Mouse (Mus musculus): ENCODE results near the gene Dusp28. TPM values are rescaled to one million over a fixed set of nuclear protein-coding genes. Genes with fewer than 3 reads are reported as not detected.
A peak's percentile ranks its signal among the peaks of the same experiment; 100 is the strongest.

The Dusp28 gene
- 0.76 and 0.85 TPM in 2 replicates for polyA plus RNA-seq (2011; ENCODE audit: insufficient read depth, insufficient read length, low read depth, missing spikeins)

GRCm38 (mm10) chr1:92906779-92907631, at the start of gene Dusp28:
Dusp28 (plus strand) TSS chr1:92906981.
- Histone ChIP-seq H3K9me3 (replicated peaks; ENCODE audit: control insufficient read depth, insufficient read depth, low read length, poor library complexity, severe bottlenecking) (no peaks in the 10 kb centered on the region), H3K4me1 (ENCODE audit: control insufficient read depth, insufficient read depth, low read length) (no peaks in the 10 kb centered on the region)
- TF ChIP-seq CTCF (IDR thresholded peaks at IDR 0.05; ENCODE audit: low read depth, low read length) (peak; percentile 49), EP300 (IDR thresholded peaks at IDR 0.05; ENCODE audit: insufficient read depth, low read depth, low read length) (no peak), POLR2A (IDR thresholded peaks at IDR 0.05; ENCODE audit: insufficient read depth, low read length) (peak; percentile 58)

GRCm38 (mm10) chr1:92861503-92861902, 45.3 kb upstream of the Dusp28 start:
- no peaks in the 10 kb centered on the region for H3K4me1 ChIP-seq (ENCODE audit: control insufficient read depth, insufficient read depth, low read length)
- H3K4me3 ChIP-seq (ENCODE audit: low read depth, low read length), result no peak overlapping the region
- H3K9ac ChIP-seq (ENCODE audit: low read depth, poor library complexity, severe bottlenecking), result no peak overlapping the region
- H3K27ac ChIP-seq (ENCODE audit: insufficient read depth, low read length), result no peak overlapping the region
- H3K9me3 ChIP-seq (replicated peaks; ENCODE audit: control insufficient read depth, insufficient read depth, low read length, poor library complexity, severe bottlenecking), result no peaks in the 10 kb centered on the region
- TF ChIP-seq POLR2A (IDR thresholded peaks at IDR 0.05; ENCODE audit: insufficient read depth, low read length) (no peak), EP300 (IDR thresholded peaks at IDR 0.05; ENCODE audit: insufficient read depth, low read depth, low read length) (no peak), CTCF (IDR thresholded peaks at IDR 0.05; ENCODE audit: low read depth, low read length) (no peak)
- H3K36me3 ChIP-seq (ENCODE audit: control insufficient read depth, insufficient read depth, low read length, poor library complexity, severe bottlenecking), result no peaks in the 10 kb centered on the region
- H3K27me3 ChIP-seq (ENCODE audit: control insufficient read depth, insufficient read depth, low read length, poor library complexity, severe bottlenecking), result no peaks in the 10 kb centered on the region

More at GRCm38 (mm10) chr1:92906779-92907631, at the start of gene Dusp28:
- no peaks in the 10 kb centered on the region for H3K27me3 ChIP-seq (ENCODE audit: control insufficient read depth, insufficient read depth, low read length, poor library complexity, severe bottlenecking)
- H3K36me3 ChIP-seq (ENCODE audit: control insufficient read depth, insufficient read depth, low read length, poor library complexity, severe bottlenecking), result no peaks in the 10 kb centered on the region
- peak within 1 kb of the TSS; percentile 90 for H3K4me3 ChIP-seq (ENCODE audit: low read depth, low read length)
- H3K9ac ChIP-seq (ENCODE audit: low read depth, poor library complexity, severe bottlenecking), result peak within 1 kb of the TSS; percentile 89
- H3K27ac ChIP-seq (ENCODE audit: insufficient read depth, low read length), result peak within 1 kb of the TSS; percentile 17; the same call in 1 of the 2 replicates

- Histone ChIP-seq H3K9me3 (replicated peaks; ENCODE audit: control insufficient read depth, insufficient read depth, low read length, poor library complexity, severe bottlenecking) (no peaks in the 10 kb centered on the region), H3K4me1 (ENCODE audit: control insufficient read depth, insufficient read depth, low read length) (no peaks in the 10 kb centered on the region), H3K4me3 (ENCODE audit: low read depth, low read length) (no peak overlapping the region), H3K36me3 (ENCODE audit: control insufficient read depth, insufficient read depth, low read length, poor library complexity, severe bottlenecking) (no peaks in the 10 kb centered on the region), H3K9ac (ENCODE audit: low read depth, poor library complexity, severe bottlenecking) (no peak overlapping the region), H3K27me3 (ENCODE audit: control insufficient read depth, insufficient read depth, low read length, poor library complexity, severe bottlenecking) (no peaks in the 10 kb centered on the region), H3K27ac (ENCODE audit: insufficient read depth, low read length) (no peak overlapping the region)
- TF ChIP-seq EP300 (IDR thresholded peaks at IDR 0.05; ENCODE audit: insufficient read depth, low read depth, low read length), result no peak
- no peak for TF ChIP-seq POLR2A (IDR thresholded peaks at IDR 0.05; ENCODE audit: insufficient read depth, low read length)
- TF ChIP-seq CTCF (IDR thresholded peaks at IDR 0.05; ENCODE audit: low read depth, low read length), result no peak
Measured at GRCm38 (mm10) chr1:92863268-92863667, 43.5 kb upstream of the Dusp28 start.

- no peaks in the 10 kb centered on the region for H3K36me3 ChIP-seq (ENCODE audit: control insufficient read depth, insufficient read depth, low read length, poor library complexity, severe bottlenecking)
- H3K4me3 ChIP-seq (ENCODE audit: low read depth, low read length), result no peak overlapping the region
- TF ChIP-seq CTCF (IDR thresholded peaks at IDR 0.05; ENCODE audit: low read depth, low read length), result no peak
- TF ChIP-seq POLR2A (IDR thresholded peaks at IDR 0.05; ENCODE audit: insufficient read depth, low read length), result no peak
- no peak for TF ChIP-seq EP300 (IDR thresholded peaks at IDR 0.05; ENCODE audit: insufficient read depth, low read depth, low read length)
- no peak overlapping the region for H3K9ac ChIP-seq (ENCODE audit: low read depth, poor library complexity, severe bottlenecking)
- H3K4me1 ChIP-seq (ENCODE audit: control insufficient read depth, insufficient read depth, low read length), result no peaks in the 10 kb centered on the region
- no peaks in the 10 kb centered on the region for H3K9me3 ChIP-seq (replicated peaks; ENCODE audit: control insufficient read depth, insufficient read depth, low read length, poor library complexity, severe bottlenecking)
- H3K27me3 ChIP-seq (ENCODE audit: control insufficient read depth, insufficient read depth, low read length, poor library complexity, severe bottlenecking), result no peaks in the 10 kb centered on the region
- no peak overlapping the region for H3K27ac ChIP-seq (ENCODE audit: insufficient read depth, low read length)
Measured at GRCm38 (mm10) chr1:92866170-92866569, 40.6 kb upstream of the Dusp28 start.

- Histone ChIP-seq H3K27ac (ENCODE audit: insufficient read depth, low read length) (no peak overlapping the region), H3K4me3 (ENCODE audit: low read depth, low read length) (no peak overlapping the region), H3K9me3 (replicated peaks; ENCODE audit: control insufficient read depth, insufficient read depth, low read length, poor library complexity, severe bottlenecking) (no peaks in the 10 kb centered on the region), H3K4me1 (ENCODE audit: control insufficient read depth, insufficient read depth, low read length) (no peaks in the 10 kb centered on the region), H3K27me3 (ENCODE audit: control insufficient read depth, insufficient read depth, low read length, poor library complexity, severe bottlenecking) (no peaks in the 10 kb centered on the region), H3K9ac (ENCODE audit: low read depth, poor library complexity, severe bottlenecking) (no peak overlapping the region), H3K36me3 (ENCODE audit: control insufficient read depth, insufficient read depth, low read length, poor library complexity, severe bottlenecking) (no peaks in the 10 kb centered on the region)
- no peak for TF ChIP-seq POLR2A (IDR thresholded peaks at IDR 0.05; ENCODE audit: insufficient read depth, low read length)
- no peak for TF ChIP-seq CTCF (IDR thresholded peaks at IDR 0.05; ENCODE audit: low read depth, low read length)
- TF ChIP-seq EP300 (IDR thresholded peaks at IDR 0.05; ENCODE audit: insufficient read depth, low read depth, low read length), result no peak
Measured at GRCm38 (mm10) chr1:92869985-92870384, 36.8 kb upstream of the Dusp28 start.

GRCm38 (mm10) chr1:92872666-92873065, 34.1 kb upstream of the Dusp28 start:
- no peak overlapping the region for H3K4me3 ChIP-seq (ENCODE audit: low read depth, low read length)
- TF ChIP-seq POLR2A (IDR thresholded peaks at IDR 0.05; ENCODE audit: insufficient read depth, low read length) (no peak), CTCF (IDR thresholded peaks at IDR 0.05; ENCODE audit: low read depth, low read length) (no peak), EP300 (IDR thresholded peaks at IDR 0.05; ENCODE audit: insufficient read depth, low read depth, low read length) (no peak)
- H3K27me3 ChIP-seq (ENCODE audit: control insufficient read depth, insufficient read depth, low read length, poor library complexity, severe bottlenecking), result no peaks in the 10 kb centered on the region
- no peaks in the 10 kb centered on the region for H3K4me1 ChIP-seq (ENCODE audit: control insufficient read depth, insufficient read depth, low read length)
- no peak overlapping the region for H3K27ac ChIP-seq (ENCODE audit: insufficient read depth, low read length)
- H3K9me3 ChIP-seq (replicated peaks; ENCODE audit: control insufficient read depth, insufficient read depth, low read length, poor library complexity, severe bottlenecking), result no peaks in the 10 kb centered on the region
- no peak overlapping the region for H3K9ac ChIP-seq (ENCODE audit: low read depth, poor library complexity, severe bottlenecking)
- H3K36me3 ChIP-seq (ENCODE audit: control insufficient read depth, insufficient read depth, low read length, poor library complexity, severe bottlenecking), result no peaks in the 10 kb centered on the region
